In genomic region chr6:56844365-56844764, GRCm38 (mm10) we compare ENCODE assay signal across 21 mouse cellular contexts. TPM values are rescaled to one million over a fixed set of nuclear protein-coding genes. Genes with fewer than 3 reads are reported as not detected.
DNase-seq lines count a peak whose midpoint lies in the region; ATAC-seq and TF ChIP-seq lines count a peak whose summit lies in the region.
"Had no signal": no experiment of that assay in that cellular context is flagged by ENCODE, and none has a peak within 500 bp of the region (broad histone marks: within the 10 kb centered on the region; RNA-seq: fewer than 3 reads in every experiment).

No protein-coding gene starts in this region.

- peak overlapping the region; percentile 40 for H3K4me2 ChIP-seq in liver, embryonic 14.5 days (ENCODE audit: low read depth)
- H3K4me2 ChIP-seq in hindbrain, postnatal 0 days (ENCODE audit: low read depth, low read length), result no peak overlapping the region
- H3K4me2 ChIP-seq: embryonic facial prominence, embryonic 13.5 days; forebrain, embryonic 15.5 days; hindbrain, embryonic 12.5 days had no signal

- ATAC-seq in liver, embryonic 14.5 days (ENCODE audit: insufficient read depth), result peak; percentile 90
- ATAC-seq in megakaryocyte progenitor cell, adult 5-6 weeks (replicated peaks; ENCODE audit: poor library complexity), result peak; percentile 42
- ATAC-seq in hindbrain, postnatal 0 days, result no peak
- ATAC-seq: activated CD4-positive, CD25-positive, alpha-beta regulatory T cell, adult 4 months; forebrain, embryonic 15.5 days; hindbrain, embryonic 16.5 days; Patski had no signal

- H3K9ac ChIP-seq in liver, embryonic 14.5 days (replicated peaks), result no peak overlapping the region
- no peak overlapping the region for H3K9ac ChIP-seq in hindbrain, postnatal 0 days (replicated peaks; ENCODE audit: low read length)
- H3K9ac ChIP-seq: embryonic facial prominence, embryonic 13.5 days; forebrain, embryonic 15.5 days; hindbrain, embryonic 12.5 days had no signal

- H3K4me1 ChIP-seq in liver, embryonic 14.5 days (replicated peaks; ENCODE audit: control insufficient read depth in 2 of 2, insufficient read depth in 2 of 2, low read length in 1 of 2), result peaks cover 20 to 24% of the 10 kb centered on the region in 2 experiments
- H3K4me1 ChIP-seq in hindbrain, postnatal 0 days (ENCODE audit: insufficient read depth, low read length), result no peaks in the 10 kb centered on the region
- H3K4me1 ChIP-seq: embryonic facial prominence, embryonic 13.5 days; forebrain, embryonic 15.5 days; hindbrain, embryonic 12.5 days had no signal

- H3K27ac ChIP-seq in liver, embryonic 14.5 days, result no peak overlapping the region
- no peak overlapping the region for H3K27ac ChIP-seq in hindbrain, postnatal 0 days
- H3K27ac ChIP-seq: embryonic facial prominence, embryonic 13.5 days; forebrain, embryonic 15.5 days; heart, embryonic 10.5 days; hindbrain, embryonic 12.5 days had no signal

- H3K9me3 ChIP-seq in liver, embryonic 14.5 days (ENCODE audit: control insufficient read depth, low read length), result no peaks in the 10 kb centered on the region
- no peaks in the 10 kb centered on the region for H3K9me3 ChIP-seq in hindbrain, postnatal 0 days (ENCODE audit: low read length)
- H3K9me3 ChIP-seq: embryonic facial prominence, embryonic 13.5 days; forebrain, embryonic 15.5 days; heart, embryonic 10.5 days; hindbrain, embryonic 12.5 days had no signal

- no peak overlapping the region for H3K4me3 ChIP-seq in liver, embryonic 14.5 days (ENCODE audit: insufficient read depth in 1 of 2, low read depth in 2 of 2, low read length in 2 of 2)
- no peak overlapping the region for H3K4me3 ChIP-seq in hindbrain, postnatal 0 days (ENCODE audit: low read length)
- H3K4me3 ChIP-seq: embryonic facial prominence, embryonic 13.5 days; forebrain, embryonic 15.5 days; heart, embryonic 10.5 days; hindbrain, embryonic 12.5 days had no signal

- TF ChIP-seq CTCF in liver, embryonic 14.5 days (IDR thresholded peaks at IDR 0.05; ENCODE audit: low read depth), result no peak
- TF ChIP-seq CTCF in hindbrain, postnatal 0 days (IDR thresholded peaks at IDR 0.05; ENCODE audit: low read depth), result no peak

- 45% methylated on average over 2 of the region's 2 CpGs for WGBS in liver, embryonic 14.5 days (ENCODE audit: insufficient replicate concordance)
- 90% methylated on average over 2 of the region's 2 CpGs for WGBS in hindbrain, postnatal 0 days

- DNase-seq in spleen, postnatal 36 days (ENCODE audit: low spot score in 2 of 2), result peak; percentile 13 to 30
- DNase-seq in spleen, postnatal 14 days (ENCODE audit: low spot score in 2 of 2), result no peak
- peak; percentile 56 for DNase-seq in liver
- DNase-seq in liver, embryonic 14.5 days (ENCODE audit: low read depth in 3 of 3, low spot score in 3 of 3), result peak in 1 of 3 experiments; percentile 16
- DNase-seq in layer of hippocampus, adult 9-10 months (ENCODE audit: low spot score), result no peak
- no peak for DNase-seq in hindbrain, postnatal 0 days (ENCODE audit: low spot score)
- DNase-seq in embryo, embryonic 11 days, result no peak
- DNase-seq: adrenal gland, postnatal 14 days; cerebellum, adult 18-20 months; cerebellum, adult 9-11 months; heart, adult 18-20 months; heart, postnatal 10 days; heart, postnatal 4 days had no signal

- TF ChIP-seq EP300 in liver, embryonic 14.5 days (IDR thresholded peaks at IDR 0.05; ENCODE audit: low read depth), result peak; percentile 75

- H3K27me3 ChIP-seq in liver, embryonic 14.5 days (ENCODE audit: control insufficient read depth, insufficient read depth, low read length), result no peaks in the 10 kb centered on the region
- no peaks in the 10 kb centered on the region for H3K27me3 ChIP-seq in hindbrain, postnatal 0 days (ENCODE audit: insufficient read depth, low read length)
- H3K27me3 ChIP-seq: embryonic facial prominence, embryonic 13.5 days; forebrain, embryonic 15.5 days; hindbrain, embryonic 12.5 days; Patski had no signal

- no peaks in the 10 kb centered on the region for H3K36me3 ChIP-seq in liver, embryonic 14.5 days (replicated peaks; ENCODE audit: control insufficient read depth, insufficient read depth, low read depth)
- H3K36me3 ChIP-seq in hindbrain, postnatal 0 days (ENCODE audit: insufficient read depth, low read length), result no peaks in the 10 kb centered on the region
- H3K36me3 ChIP-seq: forebrain, embryonic 15.5 days; hindbrain, embryonic 12.5 days had no signal

RNA-seq across cellular contexts. Expression of gene Fkbp9, which starts 12.5 kb away (rescaled TPM):
- 11.4 and 15.3 TPM in 2 replicates for polyA plus RNA-seq in liver, embryonic 14.5 days (2012; rRNA removed)
- polyA plus RNA-seq in liver, embryonic 14.5 days (2014; fragmentation: Nextera tagmentation; extraction: Ambion mirVana), result 19.1 and 20.3 TPM in 2 replicates
- total RNA-seq in megakaryocyte progenitor cell, adult 5-6 weeks (2015), result 4.3 and 5.1 TPM in 2 replicates
- total RNA-seq in megakaryocyte progenitor cell, adult 5-6 weeks (2017), result 11.6 and 12.1 TPM in 2 replicates
- 47.4 and 54.8 TPM in 2 replicates for total RNA-seq in hindbrain, postnatal 0 days (2014; rRNA removed)
- 44.7 and 45.9 TPM in 2 replicates for polyA plus RNA-seq in hindbrain, postnatal 0 days (2015; fragmentation: Nextera tagmentation; extraction: Ambion mirVana)
- polyA plus RNA-seq: activated CD4-positive, CD25-positive, alpha-beta regulatory T cell, adult 4 months had no signal

RNA-seq across cellular contexts. Expression of gene Kbtbd2, which starts 46.8 kb away (rescaled TPM):
- polyA plus RNA-seq in liver, embryonic 14.5 days (2012; rRNA removed), result 7.3 and 10.6 TPM in 2 replicates
- 7.3 and 8.7 TPM in 2 replicates for polyA plus RNA-seq in liver, embryonic 14.5 days (2014; fragmentation: Nextera tagmentation; extraction: Ambion mirVana)
- 32.0 and 32.6 TPM in 2 replicates for total RNA-seq in megakaryocyte progenitor cell, adult 5-6 weeks (2015)
- 32.5 and 33.5 TPM in 2 replicates for total RNA-seq in megakaryocyte progenitor cell, adult 5-6 weeks (2017)
- 36.0 and 46.2 TPM in 2 replicates for total RNA-seq in hindbrain, postnatal 0 days (2014; rRNA removed)
- polyA plus RNA-seq in hindbrain, postnatal 0 days (2015; fragmentation: Nextera tagmentation; extraction: Ambion mirVana), result 18.2 and 19.7 TPM in 2 replicates

Comparison
In these comparisons a context has a peak if more than half of its experiments do, and no peak if none do; other contexts are left out.
1. DNase-seq: peak in spleen, postnatal 36 days (2 of 2) and liver (single experiment); none in spleen, postnatal 14 days (0 of 2), layer of hippocampus, adult 9-10 months (single experiment), hindbrain, postnatal 0 days (single experiment) and embryo, embryonic 11 days (single experiment).